Mouse (Mus musculus): Measurements from ENCODE around the gene Fam71b.

Gene Fam71b

DNA sequence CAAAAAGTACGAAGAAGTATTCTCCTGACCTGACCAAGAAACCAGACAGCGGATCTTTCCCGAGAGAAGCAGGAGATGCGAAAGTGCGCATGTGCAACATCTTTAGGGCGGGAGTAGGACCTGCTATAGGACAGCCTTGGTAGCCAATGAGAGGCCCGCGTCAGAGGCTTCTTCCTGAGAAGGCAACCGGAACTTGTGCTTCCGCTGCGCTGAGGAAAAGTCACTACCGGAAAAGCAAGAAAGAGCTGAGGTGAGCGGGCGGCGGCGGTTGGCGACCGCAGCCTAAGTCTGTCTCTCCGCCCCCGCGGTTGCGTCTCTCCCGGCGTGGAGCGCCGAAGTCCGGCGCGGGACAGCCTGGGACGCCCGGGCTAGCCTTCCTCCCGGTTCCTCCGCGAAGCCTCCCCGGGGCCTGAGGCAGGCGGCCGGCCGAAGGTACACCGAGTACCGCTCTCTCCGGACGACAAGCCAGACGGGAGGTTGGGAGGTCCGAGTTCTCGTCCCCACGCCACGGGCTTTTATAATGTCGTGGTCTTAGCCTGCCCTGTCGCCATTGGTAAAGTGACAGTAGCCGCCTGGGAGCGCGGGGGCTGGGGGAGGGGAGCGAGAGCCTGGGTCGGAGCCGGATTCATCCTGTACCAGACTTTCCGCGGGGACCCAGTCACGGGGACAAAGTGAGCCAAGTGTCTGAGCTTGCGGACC is 40.5 kb downstream of the Fam71b start, which contains the start of gene Med7:
Gene Med7, plus strand, starts transcription at position 166 of the 699 bp plus-strand sequence.
- DNase-seq = peak; percentile 92

DNA sequence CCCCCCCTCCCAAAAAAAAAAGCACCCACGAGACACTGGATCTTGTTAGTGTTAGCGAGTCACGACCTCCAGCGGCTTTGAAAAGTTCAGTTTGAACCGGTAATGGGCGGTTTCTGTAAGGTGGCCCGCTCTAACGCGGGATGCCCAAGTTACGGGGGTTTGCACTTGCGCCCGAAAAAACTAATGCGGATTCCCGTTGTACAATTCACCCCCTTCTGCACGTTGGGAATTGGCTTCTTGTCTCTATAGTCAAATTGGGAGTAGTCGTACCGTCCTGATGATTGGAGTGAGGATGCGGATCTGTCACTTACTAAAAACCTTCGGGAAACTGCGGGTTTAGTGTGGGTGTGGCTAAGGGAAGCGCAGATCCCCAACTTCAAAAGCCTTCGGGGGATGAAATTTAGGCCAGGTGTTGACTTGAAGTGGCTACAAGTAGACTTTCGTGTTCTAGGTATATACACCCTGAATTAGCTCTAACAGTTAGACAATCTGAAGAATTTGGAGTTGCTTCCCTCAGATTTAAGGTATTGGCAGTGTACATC is 41.2 kb downstream of the Fam71b start:
- DNase-seq = no peak

- DNase-seq = no peak
Measured at GRCm38 (mm10) chr11:46439005-46439543, 42.7 kb downstream of the Fam71b start.

GRCm38 (mm10) chr11:46441774-46442173 is 45.4 kb downstream of the Fam71b start:
- no peak for DNase-seq

GRCm38 (mm10) chr11:46443152-46443551 is 46.8 kb downstream of the Fam71b start:
- no peak for DNase-seq

- no peak for DNase-seq
Measured at GRCm38 (mm10) chr11:46443979-46444378, 47.6 kb downstream of the Fam71b start.

- no peak for DNase-seq
Measured at GRCm38 (mm10) chr11:46446150-46446549, 49.8 kb downstream of the Fam71b start.

GRCm38 (mm10) chr11:46447644-46448484 is 51.5 kb downstream of the Fam71b start:
- no peak for DNase-seq

DNA sequence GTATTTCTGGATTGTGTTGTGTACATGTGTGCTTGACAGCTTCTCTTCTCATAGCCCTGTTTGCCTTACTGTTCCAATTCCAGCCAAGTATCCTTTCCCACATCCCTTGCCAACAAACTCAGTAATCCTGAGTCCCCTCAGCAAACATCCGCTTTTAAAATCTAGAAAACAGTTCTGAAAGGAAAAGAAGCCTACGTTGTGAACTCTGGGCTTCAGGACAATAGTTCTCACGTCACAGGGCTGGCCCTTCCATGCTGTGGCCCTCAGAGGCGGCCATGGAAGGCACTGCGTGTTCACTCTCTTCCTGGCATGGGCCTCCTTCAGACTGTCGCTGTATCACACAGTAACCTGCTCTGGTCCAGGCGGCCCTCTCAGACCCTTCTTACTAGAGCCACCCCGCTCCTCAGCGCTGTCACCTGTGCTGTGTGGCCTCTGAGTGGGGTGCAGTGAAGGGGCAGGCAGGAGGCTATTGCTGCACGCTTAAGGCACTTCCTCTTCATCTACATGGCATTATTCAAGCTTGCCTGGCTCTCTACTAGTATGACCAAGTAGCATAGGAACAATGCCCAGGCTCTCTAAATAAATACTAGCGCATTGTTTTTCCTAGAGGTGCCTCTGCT is 53.2 kb downstream of the Fam71b start:
- DNase-seq = no peak

DNA sequence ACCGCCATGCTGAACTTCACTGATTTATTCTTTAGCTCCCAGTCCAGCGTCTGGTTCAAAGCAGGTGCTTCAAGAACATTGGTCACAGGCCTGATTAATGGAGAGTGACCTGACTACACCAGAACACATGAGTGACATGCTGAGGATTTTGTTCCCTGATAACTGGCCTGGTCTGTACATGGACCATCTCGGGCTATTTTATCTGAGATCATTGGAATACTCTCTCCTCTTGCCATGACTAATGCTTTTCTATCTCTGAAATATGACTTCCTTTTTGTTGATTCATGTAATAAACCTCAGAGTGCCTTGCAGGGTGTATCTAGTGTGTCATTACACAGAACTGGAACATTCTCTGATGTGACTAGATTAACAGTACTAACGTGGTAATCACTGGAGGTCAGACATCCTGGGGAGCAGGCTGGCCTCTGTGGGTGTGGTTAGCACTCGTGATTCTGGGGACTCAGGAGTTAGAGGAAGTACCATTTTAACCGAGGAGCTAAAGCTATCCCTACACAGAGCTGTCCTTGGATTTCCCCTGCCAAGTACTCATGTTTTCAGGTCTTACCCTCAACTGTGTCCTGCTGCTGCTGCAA is 58.2 kb downstream of the Fam71b start, which contains the start of gene Havcr2:
Gene Havcr2, plus strand, starts transcription at position 483 of the 593 bp plus-strand sequence.
- no peak for DNase-seq

Data from right cerebral cortex, postnatal 14 days (tissue).